ENCODE assay signal across 8 mouse cellular contexts in genomic region chr2:102453447-102453846, GRCm38 (mm10). TPM values are rescaled to one million over a fixed set of nuclear protein-coding genes. Genes with fewer than 3 reads are reported as not detected.
A peak's percentile ranks its signal among the peaks of the same experiment; 100 is the strongest.
DNase-seq lines count a peak whose midpoint lies in the region; ATAC-seq and TF ChIP-seq lines count a peak whose summit lies in the region.

No protein-coding gene starts in this region.

- H3K9ac ChIP-seq in liver, adult 2 months (ENCODE audit: low read depth, low read length) = no peak overlapping the region
- H3K9ac ChIP-seq in liver, embryonic 11.5 days (ENCODE audit: low read depth, low read length) = no peak overlapping the region

- H3K79me2 ChIP-seq in liver, adult 2 months (ENCODE audit: control insufficient read depth, insufficient read depth, low read length) = no peaks in the 10 kb centered on the region

- no peak for ATAC-seq in cerebellum, adult (ENCODE audit: insufficient number of reproducible peaks, low FRiP score, low TSS enrichment)
- ATAC-seq in liver, embryonic 11.5 days (replicated peaks; ENCODE audit: low FRiP score) = no peak
- ATAC-seq in megakaryocyte progenitor cell, adult 5-6 weeks (replicated peaks; ENCODE audit: poor library complexity) = peak; percentile 68

- H3K36me3 ChIP-seq in liver, adult 2 months (ENCODE audit: control insufficient read depth, insufficient read depth, low read length) = no peaks in the 10 kb centered on the region
- H3K36me3 ChIP-seq in liver, embryonic 11.5 days (ENCODE audit: control insufficient read depth, insufficient read depth, low read length) = no peaks in the 10 kb centered on the region

- no peaks in the 10 kb centered on the region for H3K9me3 ChIP-seq in liver, embryonic 11.5 days (ENCODE audit: control insufficient read depth, low read length)

- WGBS in liver, adult 2 months = 25% methylated on average over 3 of the region's 3 CpGs
- 45% methylated on average over 3 of the region's 3 CpGs for WGBS in liver, embryonic 11.5 days

- no peak overlapping the region for H3K4me3 ChIP-seq in liver, adult 2 months (ENCODE audit: insufficient read depth, low read depth, low read length)
- no peak overlapping the region for H3K4me3 ChIP-seq in liver, embryonic 11.5 days (ENCODE audit: low read depth, low read length)

- peak; percentile 22 for DNase-seq in cerebellum, adult 11-12 months
- peak; percentile 17 for DNase-seq in liver, adult 2 months (ENCODE audit: extremely low read depth, low read depth, low spot score)
- no peak for DNase-seq in liver, embryonic 11.5 days (ENCODE audit: low spot score)
- peak; percentile 75 for DNase-seq in brain, embryonic 14.5 days (ENCODE audit: low read depth)
- no peak for DNase-seq in frontal cortex, postnatal 10 days (ENCODE audit: low spot score in 2 of 2)
- no peak for DNase-seq in neural tube, embryonic 10.5 days (ENCODE audit: extremely low spot score, low spot score)

- TF ChIP-seq POLR2A in liver, adult 2 months (IDR thresholded peaks at IDR 0.05; ENCODE audit: extremely low read depth, insufficient read depth, low read length) = no peak
- TF ChIP-seq POLR2A in brain, embryonic 14.5 days (IDR thresholded peaks at IDR 0.05; ENCODE audit: borderline replicate concordance, extremely low read depth, insufficient read depth, insufficient read length, poor library complexity, severe bottlenecking) = no peak

- H3K4me1 ChIP-seq in liver, adult 2 months (ENCODE audit: control insufficient read depth, insufficient read depth, low read length) = peaks cover 6% of the 10 kb centered on the region
- H3K4me1 ChIP-seq in liver, embryonic 11.5 days (replicated peaks; ENCODE audit: control insufficient read depth, insufficient read depth, low read length) = peaks cover 10% of the 10 kb centered on the region; the same call in 1 of the 2 replicates

- H3K27ac ChIP-seq in liver, adult 2 months (replicated peaks; ENCODE audit: insufficient read depth, low read depth, low read length) = no peak overlapping the region
- no peak overlapping the region for H3K27ac ChIP-seq in liver, embryonic 11.5 days (ENCODE audit: low read depth, low read length)

- no peak overlapping the region for H3K4me2 ChIP-seq in liver, embryonic 11.5 days

- peaks cover 23% of the 10 kb centered on the region for H3K27me3 ChIP-seq in liver, adult 2 months (ENCODE audit: control insufficient read depth, insufficient read depth, low read length)
- peaks cover 32% of the 10 kb centered on the region for H3K27me3 ChIP-seq in liver, embryonic 11.5 days (replicated peaks; ENCODE audit: control insufficient read depth, insufficient read depth, low read length)

- peak; percentile 37; the same call in 1 of the 2 replicates for TF ChIP-seq CTCF in liver, adult 2 months (IDR thresholded peaks at IDR 0.05; ENCODE audit: low read depth, low read length)
- TF ChIP-seq CTCF in brain, embryonic 14.5 days (IDR thresholded peaks at IDR 0.05; ENCODE audit: borderline replicate concordance, extremely low read depth, insufficient read depth, insufficient read length) = 0 out of 2 replicates have a peak, but pooled peaks have one; percentile 8

RNA-seq across cellular contexts. Expression of gene Fjx1, which starts 1.1 kb away (rescaled TPM):
- total RNA-seq in liver, adult 2 months (2014; rRNA removed) = not detected in 2 replicates
- 0.04 TPM in 1 of 2 replicates, not detected in the other for polyA plus RNA-seq in liver, adult 2 months (2012; rRNA removed)
- 4.2 and 4.3 TPM in 2 replicates for polyA plus RNA-seq in liver, embryonic 11.5 days (2014; fragmentation: Nextera tagmentation; extraction: Ambion mirVana)
- 59.1 and 67.1 TPM in 2 replicates for polyA plus RNA-seq in brain, embryonic 14.5 days (2012; rRNA removed)
- 0.05 and 0.07 TPM in 2 replicates for total RNA-seq in megakaryocyte progenitor cell, adult 5-6 weeks (2015)
- total RNA-seq in megakaryocyte progenitor cell, adult 5-6 weeks (2017) = not detected in 2 replicates

RNA-seq across cellular contexts. Expression of gene Trim44, which starts 45.8 kb away (rescaled TPM):
- 13.3 and 14.8 TPM in 2 replicates for total RNA-seq in liver, adult 2 months (2014; rRNA removed)
- 10.8 and 11.5 TPM in 2 replicates for polyA plus RNA-seq in liver, adult 2 months (2012; rRNA removed)
- polyA plus RNA-seq in liver, embryonic 11.5 days (2014; fragmentation: Nextera tagmentation; extraction: Ambion mirVana) = 21.8 and 23.1 TPM in 2 replicates
- polyA plus RNA-seq in brain, embryonic 14.5 days (2012; rRNA removed) = 76.9 and 110 TPM in 2 replicates
- 27.8 and 31.6 TPM in 2 replicates for total RNA-seq in megakaryocyte progenitor cell, adult 5-6 weeks (2015)
- total RNA-seq in megakaryocyte progenitor cell, adult 5-6 weeks (2017) = 35.6 and 40.8 TPM in 2 replicates

Comparison
In these comparisons a context has a peak if more than half of its experiments do, and no peak if none do; other contexts are left out.
1. DNase-seq: peak in cerebellum, adult 11-12 months (single experiment), liver, adult 2 months (single experiment) and brain, embryonic 14.5 days (single experiment); none in liver, embryonic 11.5 days (single experiment), frontal cortex, postnatal 10 days (0 of 2) and neural tube, embryonic 10.5 days (single experiment).
2. RNA of gene Fjx1, which starts 1.1 kb away (polyA plus RNA-seq): 59.1 to 67.1 TPM in brain, embryonic 14.5 days; 4.2 to 4.3 TPM in liver, embryonic 11.5 days and 0.04 TPM in liver, adult 2 months; every median in the first group is over 10 times any median in the second.